Mouse (Mus musculus): Measurements from ENCODE around the gene AI837181. TPM values are rescaled to one million over a fixed set of nuclear protein-coding genes. Genes with fewer than 3 reads are reported as not detected.

The AI837181 gene
- polyA plus RNA-seq (2014; fragmentation: Nextera tagmentation; extraction: Ambion mirVana) = 34.2 and 41.2 TPM in 2 replicates

DNA sequence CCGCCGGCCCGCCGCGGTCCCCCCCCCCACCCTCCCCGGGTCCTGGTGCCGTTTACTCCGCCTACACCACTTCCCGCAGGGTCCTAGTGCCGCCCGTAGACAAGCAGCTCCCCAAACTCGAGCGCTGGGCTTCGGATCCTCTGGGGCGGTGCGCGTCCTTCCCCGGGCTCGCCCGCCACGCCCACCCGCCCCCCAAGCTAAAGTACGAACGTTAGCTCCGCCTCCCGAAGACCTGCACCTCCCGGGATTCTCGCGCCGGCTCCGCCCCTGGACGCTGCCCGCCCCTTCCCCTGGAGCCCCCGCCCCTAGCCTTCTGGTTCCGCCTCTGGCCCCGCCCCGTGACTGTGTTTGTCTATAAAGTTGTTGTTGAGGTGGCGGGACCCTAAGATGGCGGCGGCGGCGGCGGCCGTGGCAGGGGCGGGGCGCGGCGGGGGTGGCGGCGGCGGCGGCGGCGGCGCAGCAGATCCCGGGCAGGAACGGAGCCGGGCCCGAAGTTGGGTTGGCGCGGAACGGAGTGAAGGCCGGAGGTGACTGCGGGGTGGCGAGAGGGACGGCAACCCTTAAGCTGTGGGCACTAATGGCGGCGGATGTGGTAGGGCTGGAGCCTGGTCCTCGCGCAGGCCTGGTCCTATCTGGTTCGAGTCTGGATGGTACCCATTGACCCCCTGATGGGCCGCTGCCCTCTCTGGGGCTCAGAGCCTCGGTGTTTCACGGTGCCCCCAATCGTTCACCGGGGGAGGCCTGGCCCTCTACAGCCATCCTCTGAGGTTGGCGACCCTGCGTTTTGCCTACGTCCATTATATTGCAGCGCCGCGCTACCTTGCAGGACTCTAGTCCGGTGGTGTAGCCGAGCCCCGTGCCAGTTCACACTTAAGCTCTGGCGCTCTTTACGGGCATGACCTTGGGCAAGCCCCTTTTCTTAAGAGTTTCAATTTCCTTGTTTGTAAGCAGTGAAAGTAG lies at the start of gene AI837181, which contains the start of gene Drap1:
TSS of gene AI837181 (plus strand) at position 363 of the 960 bp plus-strand sequence.
TSS of gene Drap1 (minus strand) at position 198 of the 960 bp plus-strand sequence.
- ATAC-seq (replicated peaks; ENCODE audit: low FRiP score, low TSS enrichment, low read depth) = peak; percentile 92
- peak within 1 kb of the TSS; percentile 94 for H3K9ac ChIP-seq (ENCODE audit: low read length)
- H3K27me3 ChIP-seq (replicated peaks; ENCODE audit: control insufficient read depth, insufficient read depth, low read length) = no peaks in the 10 kb centered on the region
- H3K4me1 ChIP-seq (replicated peaks; ENCODE audit: control insufficient read depth, insufficient read depth, low read length) = peaks cover 23% of the 10 kb centered on the region
- H3K36me3 ChIP-seq (ENCODE audit: control insufficient read depth, insufficient read depth, low read length) = peaks cover 44% of the 10 kb centered on the region
- H3K4me2 ChIP-seq (ENCODE audit: low read length) = peak within 1 kb of the TSS; percentile 99
- peak within 1 kb of the TSS; percentile 82 for H3K27ac ChIP-seq (ENCODE audit: low read depth)
- no peaks in the 10 kb centered on the region for H3K9me3 ChIP-seq (ENCODE audit: control insufficient read depth, low read length)
- peak; percentile 100 for DNase-seq (ENCODE audit: low spot score)
- H3K4me3 ChIP-seq (ENCODE audit: low read depth, low read length) = peak within 1 kb of the TSS; percentile 78
- WGBS = under 1% methylated on average over 70 of the region's 87 CpGs

DNA sequence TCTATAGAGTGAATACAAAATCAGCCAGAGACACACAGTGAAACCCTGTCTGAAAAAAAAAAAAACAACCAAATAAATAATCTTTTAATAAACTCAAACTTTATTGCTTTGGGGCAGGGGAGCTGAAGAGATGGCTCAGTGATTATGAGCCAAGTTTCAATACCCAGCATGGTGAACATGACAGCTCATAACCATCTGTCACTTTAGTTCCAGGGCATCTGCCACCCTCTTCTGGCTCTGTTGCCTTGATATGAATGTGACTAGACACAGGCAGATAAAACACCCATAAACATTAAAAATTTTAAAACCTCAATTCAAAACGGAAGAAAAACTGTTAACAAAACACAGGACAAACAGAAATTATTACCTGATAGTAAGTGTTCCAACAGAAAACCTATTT lies 47.5 kb upstream of the AI837181 start:
- Histone ChIP-seq H3K9me3 (ENCODE audit: control insufficient read depth, low read length) (no peaks in the 10 kb centered on the region), H3K4me3 (ENCODE audit: low read depth, low read length) (no peak overlapping the region), H3K4me2 (ENCODE audit: low read length) (no peak overlapping the region), H3K27me3 (replicated peaks; ENCODE audit: control insufficient read depth, insufficient read depth, low read length) (no peaks in the 10 kb centered on the region), H3K36me3 (ENCODE audit: control insufficient read depth, insufficient read depth, low read length) (peaks cover 62% of the 10 kb centered on the region), H3K27ac (ENCODE audit: low read depth) (no peak overlapping the region), H3K9ac (ENCODE audit: low read length) (no peak overlapping the region), H3K4me1 (replicated peaks; ENCODE audit: control insufficient read depth, insufficient read depth, low read length) (no peaks in the 10 kb centered on the region)
- 87% methylated on average over 1 of the region's 1 CpGs for WGBS
- ATAC-seq (replicated peaks; ENCODE audit: low FRiP score, low TSS enrichment, low read depth) (no peak), DNase-seq (ENCODE audit: low spot score) (no peak)

DNA sequence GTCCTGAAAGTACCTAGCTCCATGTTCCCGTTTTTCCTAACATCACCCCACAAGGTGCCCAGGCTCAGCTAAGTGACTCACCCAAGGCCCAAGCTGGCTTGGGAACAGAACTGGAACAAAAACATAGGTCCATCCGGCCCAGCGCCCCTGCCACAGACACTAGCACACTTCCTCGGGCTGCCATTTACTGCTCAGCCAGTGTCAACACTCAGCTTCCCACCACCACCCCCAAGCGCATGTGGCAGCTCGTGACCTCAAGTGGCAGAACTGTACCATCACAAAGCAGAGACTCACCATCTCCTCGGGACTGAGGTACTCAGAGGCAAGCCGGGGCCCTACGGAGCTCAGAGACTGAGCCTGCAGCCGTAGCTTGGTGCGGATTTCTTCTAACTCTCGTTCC lies 41.6 kb upstream of the AI837181 start:
- ATAC-seq (replicated peaks; ENCODE audit: low FRiP score, low TSS enrichment, low read depth) (no peak), DNase-seq (ENCODE audit: low spot score) (no peak)
- H3K27ac ChIP-seq (ENCODE audit: low read depth) = no peak overlapping the region
- peaks cover 13% of the 10 kb centered on the region for H3K4me1 ChIP-seq (replicated peaks; ENCODE audit: control insufficient read depth, insufficient read depth, low read length)
- peaks cover 70% of the 10 kb centered on the region for H3K36me3 ChIP-seq (ENCODE audit: control insufficient read depth, insufficient read depth, low read length)
- H3K9ac ChIP-seq (ENCODE audit: low read length) = no peak overlapping the region
- H3K4me3 ChIP-seq (ENCODE audit: low read depth, low read length) = no peak overlapping the region
- no peak overlapping the region for H3K4me2 ChIP-seq (ENCODE audit: low read length)
- no peaks in the 10 kb centered on the region for H3K9me3 ChIP-seq (ENCODE audit: control insufficient read depth, low read length)
- 95% methylated on average over 12 of the region's 12 CpGs for WGBS
- no peaks in the 10 kb centered on the region for H3K27me3 ChIP-seq (replicated peaks; ENCODE audit: control insufficient read depth, insufficient read depth, low read length)

DNA sequence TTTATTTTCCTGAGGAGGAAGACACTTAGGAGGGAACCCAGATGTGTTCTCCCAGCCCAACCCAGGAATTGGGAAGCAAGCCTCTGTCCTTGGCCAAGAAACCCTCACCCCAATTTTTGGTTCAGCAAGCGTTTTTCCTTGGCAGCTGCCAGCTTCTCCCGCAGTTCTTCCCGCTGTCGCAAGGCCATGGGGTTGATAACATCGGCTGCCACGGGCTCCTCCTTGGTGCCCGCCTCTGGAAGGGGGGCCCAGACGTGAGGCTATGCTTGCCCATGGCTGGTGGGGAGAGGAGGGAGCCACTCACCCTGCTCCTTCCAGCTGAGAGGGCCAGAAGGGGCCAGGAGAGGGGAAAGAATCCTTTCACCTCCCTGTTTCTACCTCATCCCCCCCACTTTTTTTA lies 40.2 kb upstream of the AI837181 start:
- 91% methylated on average over 8 of the region's 8 CpGs for WGBS

DNA sequence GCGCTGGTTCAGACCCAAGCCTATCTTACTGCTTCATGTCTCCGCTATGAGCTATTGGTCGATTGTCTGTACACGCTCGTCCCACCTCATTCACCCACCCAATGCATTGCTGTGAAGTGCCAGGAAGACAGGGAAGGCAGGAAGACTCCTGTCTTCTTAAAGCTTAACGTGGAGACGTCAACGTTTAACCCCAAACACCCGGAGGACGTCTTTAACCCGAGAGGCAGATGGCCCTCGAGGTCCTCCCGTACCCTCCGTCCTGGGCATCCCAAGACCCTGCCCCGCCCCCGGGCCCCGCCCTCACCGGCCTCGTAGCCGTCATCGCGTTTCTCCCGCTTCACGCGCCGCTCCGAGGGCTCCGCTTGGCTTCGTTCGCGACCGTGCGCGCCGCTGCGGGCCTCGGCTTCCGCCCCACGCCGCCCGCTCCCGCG lies 36.9 kb upstream of the AI837181 start:
- Histone ChIP-seq H3K36me3 (ENCODE audit: control insufficient read depth, insufficient read depth, low read length) (peaks cover 25% of the 10 kb centered on the region), H3K4me3 (ENCODE audit: low read depth, low read length) (peak overlapping the region; percentile 99), H3K9me3 (ENCODE audit: control insufficient read depth, low read length) (no peaks in the 10 kb centered on the region), H3K4me1 (replicated peaks; ENCODE audit: control insufficient read depth, insufficient read depth, low read length) (peaks cover 26% of the 10 kb centered on the region), H3K27ac (ENCODE audit: low read depth) (peak overlapping the region; percentile 78), H3K27me3 (replicated peaks; ENCODE audit: control insufficient read depth, insufficient read depth, low read length) (no peaks in the 10 kb centered on the region), H3K9ac (ENCODE audit: low read length) (peak overlapping the region; percentile 87), H3K4me2 (ENCODE audit: low read length) (peak overlapping the region; percentile 88)
- DNase-seq (ENCODE audit: low spot score) = no peak
- WGBS = under 1% methylated on average over 43 of the region's 43 CpGs
- peak; percentile 39; the same call in 1 of the 2 replicates for ATAC-seq (replicated peaks; ENCODE audit: low FRiP score, low TSS enrichment, low read depth)

More for the DNA sequence above, 40.2 kb upstream of the AI837181 start:
- DNase-seq (ENCODE audit: low spot score) (no peak), ATAC-seq (replicated peaks; ENCODE audit: low FRiP score, low TSS enrichment, low read depth) (no peak)
- Histone ChIP-seq H3K27me3 (replicated peaks; ENCODE audit: control insufficient read depth, insufficient read depth, low read length) (no peaks in the 10 kb centered on the region), H3K9ac (ENCODE audit: low read length) (no peak overlapping the region), H3K4me1 (replicated peaks; ENCODE audit: control insufficient read depth, insufficient read depth, low read length) (peaks cover 18% of the 10 kb centered on the region), H3K4me3 (ENCODE audit: low read depth, low read length) (no peak overlapping the region), H3K27ac (ENCODE audit: low read depth) (no peak overlapping the region), H3K4me2 (ENCODE audit: low read length) (no peak overlapping the region), H3K36me3 (ENCODE audit: control insufficient read depth, insufficient read depth, low read length) (peaks cover 58% of the 10 kb centered on the region), H3K9me3 (ENCODE audit: control insufficient read depth, low read length) (no peaks in the 10 kb centered on the region)

DNA sequence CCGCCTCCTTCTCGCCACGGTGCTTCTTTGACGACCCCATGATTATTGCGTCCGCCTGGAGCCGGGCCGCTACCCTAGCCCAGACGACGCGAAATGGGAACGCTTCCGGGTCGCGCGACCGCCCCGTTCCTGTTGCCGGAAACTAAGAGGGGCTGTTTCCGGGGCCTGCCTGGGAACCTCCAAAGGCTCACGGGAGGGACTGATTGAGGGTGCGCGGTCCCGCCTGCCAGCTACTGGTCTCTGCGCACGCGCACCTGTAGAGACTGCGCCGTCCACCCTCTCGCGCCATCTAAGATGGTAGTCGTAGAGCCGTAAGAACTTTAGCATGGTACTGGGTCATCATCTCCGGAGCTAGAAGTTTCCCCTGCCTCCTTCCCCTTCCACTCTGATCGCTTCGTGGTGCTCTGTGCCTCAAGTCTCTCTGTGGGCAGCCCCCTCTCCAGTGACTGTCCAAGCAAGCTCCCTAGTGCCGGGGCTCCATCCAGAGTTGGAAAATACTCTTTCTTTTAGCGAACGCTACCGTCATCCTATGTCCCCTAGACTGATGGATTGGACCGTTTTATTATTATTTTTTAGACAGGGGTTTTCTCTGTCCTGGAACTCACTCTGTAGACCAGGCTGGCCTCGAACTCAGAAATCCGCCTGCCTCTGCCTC lies 36.2 kb upstream of the AI837181 start, which contains the start of gene Sart1:
TSS of gene Sart1 (minus strand) at position 116 of the 655 bp plus-strand sequence.
- H3K27me3 ChIP-seq (replicated peaks; ENCODE audit: control insufficient read depth, insufficient read depth, low read length) = no peaks in the 10 kb centered on the region
- peaks cover 18% of the 10 kb centered on the region for H3K36me3 ChIP-seq (ENCODE audit: control insufficient read depth, insufficient read depth, low read length)
- 2% methylated on average over 43 of the region's 43 CpGs for WGBS
- H3K4me1 ChIP-seq (replicated peaks; ENCODE audit: control insufficient read depth, insufficient read depth, low read length) = peaks cover 26% of the 10 kb centered on the region
- H3K27ac ChIP-seq (ENCODE audit: low read depth) = peak within 1 kb of the TSS; percentile 78
- DNase-seq (ENCODE audit: low spot score) = peak; percentile 91
- H3K4me3 ChIP-seq (ENCODE audit: low read depth, low read length) = peak within 1 kb of the TSS; percentile 99
- H3K4me2 ChIP-seq (ENCODE audit: low read length) = peak within 1 kb of the TSS; percentile 88
- no peaks in the 10 kb centered on the region for H3K9me3 ChIP-seq (ENCODE audit: control insufficient read depth, low read length)
- peak; percentile 92 for ATAC-seq (replicated peaks; ENCODE audit: low FRiP score, low TSS enrichment, low read depth)
- H3K9ac ChIP-seq (ENCODE audit: low read length) = peak within 1 kb of the TSS; percentile 87

DNA sequence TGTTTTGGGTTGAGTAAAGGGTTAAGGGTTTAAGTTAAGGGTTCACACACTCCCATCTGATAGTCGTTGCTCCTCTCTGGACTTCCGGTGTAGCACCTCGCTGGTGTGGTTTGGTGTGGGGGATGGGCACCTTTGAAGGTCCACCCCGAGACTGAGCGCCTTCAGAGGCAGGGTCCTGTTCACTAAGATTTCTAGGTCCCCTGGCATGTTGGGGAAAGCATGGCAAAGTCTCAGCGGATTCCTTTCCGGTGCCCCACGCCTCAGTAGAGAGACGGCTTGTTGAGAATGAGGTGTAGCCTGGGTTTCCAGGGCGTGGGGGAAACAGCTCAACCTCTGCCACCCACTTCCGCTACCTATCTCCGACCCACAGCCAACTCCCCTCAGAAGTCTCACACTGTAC lies 35.3 kb upstream of the AI837181 start:
- DNase-seq (ENCODE audit: low spot score) (peak; percentile 77), ATAC-seq (replicated peaks; ENCODE audit: low FRiP score, low TSS enrichment, low read depth) (peak; percentile 42; the same call in 1 of the 2 replicates)
- H3K9ac ChIP-seq (ENCODE audit: low read length) = peak overlapping the region; percentile 87
- H3K27ac ChIP-seq (ENCODE audit: low read depth) = peak overlapping the region; percentile 73; the same call in 1 of the 2 replicates
- no peaks in the 10 kb centered on the region for H3K27me3 ChIP-seq (replicated peaks; ENCODE audit: control insufficient read depth, insufficient read depth, low read length)
- H3K4me3 ChIP-seq (ENCODE audit: low read depth, low read length) = peak overlapping the region; percentile 99
- H3K4me1 ChIP-seq (replicated peaks; ENCODE audit: control insufficient read depth, insufficient read depth, low read length) = peaks cover 26% of the 10 kb centered on the region
- whole genome bisulfite sequencing = 20% methylated on average over 12 of the region's 12 CpGs
- no peaks in the 10 kb centered on the region for H3K9me3 ChIP-seq (ENCODE audit: control insufficient read depth, low read length)
- peak overlapping the region; percentile 63 for H3K4me2 ChIP-seq (ENCODE audit: low read length)
- peaks cover 9% of the 10 kb centered on the region for H3K36me3 ChIP-seq (ENCODE audit: control insufficient read depth, insufficient read depth, low read length)

DNA sequence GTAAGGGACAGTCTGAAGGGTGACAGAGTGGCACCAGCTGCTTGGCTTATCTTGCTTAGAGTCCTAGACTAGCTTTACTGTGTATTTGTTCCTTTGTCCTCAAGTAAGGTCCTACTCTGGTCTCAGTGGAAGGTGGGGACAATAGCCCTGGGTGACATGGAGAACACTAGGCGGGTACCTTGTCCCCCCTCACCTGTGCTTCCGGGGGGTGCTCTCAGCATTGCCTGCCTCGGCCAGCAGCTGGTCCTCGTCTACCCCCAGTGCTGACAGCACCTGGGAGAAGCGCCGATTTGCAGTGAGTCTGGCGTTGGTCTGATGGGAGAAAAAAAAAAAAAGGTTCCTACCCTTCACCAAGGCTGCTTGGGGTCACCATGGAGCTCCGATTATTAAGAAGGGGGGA lies 34.5 kb upstream of the AI837181 start:
- no peaks in the 10 kb centered on the region for H3K9me3 ChIP-seq (ENCODE audit: control insufficient read depth, low read length)
- H3K4me3 ChIP-seq (ENCODE audit: low read depth, low read length) = peak overlapping the region; percentile 99
- 50% methylated on average over 8 of the region's 8 CpGs for WGBS
- ATAC-seq (replicated peaks; ENCODE audit: low FRiP score, low TSS enrichment, low read depth) = no peak
- no peak for DNase-seq (ENCODE audit: low spot score)
- peak overlapping the region; percentile 87 for H3K9ac ChIP-seq (ENCODE audit: low read length)
- peaks cover 26% of the 10 kb centered on the region for H3K4me1 ChIP-seq (replicated peaks; ENCODE audit: control insufficient read depth, insufficient read depth, low read length)
- peaks cover 2% of the 10 kb centered on the region for H3K36me3 ChIP-seq (ENCODE audit: control insufficient read depth, insufficient read depth, low read length)
- peak overlapping the region; percentile 52; the same call in 1 of the 2 replicates for H3K27ac ChIP-seq (ENCODE audit: low read depth)
- H3K4me2 ChIP-seq (ENCODE audit: low read length) = peak overlapping the region; percentile 63
- H3K27me3 ChIP-seq (replicated peaks; ENCODE audit: control insufficient read depth, insufficient read depth, low read length) = no peaks in the 10 kb centered on the region

Data from intestine, embryonic 14.5 days (tissue).